Mouse (Mus musculus) G1E (cell line): Measurements from ENCODE around the gene Rnf144a. TPM values are rescaled to one million over a fixed set of nuclear protein-coding genes. Genes with fewer than 3 reads are reported as not detected.

Source experiments
- ATAC-seq: 2 replicates; pipeline ENCODE4 v1.8.0; 2016; ENCODE audit warnings: mild to moderate bottlenecking; ENCODE audit not compliant: insufficient number of reproducible peaks, poor library complexity, low FRiP score, severe bottlenecking; ENCODE audit errors: extremely low read depth
- DNase-seq: peaks from one replicate; pipeline ENCODE4 v3.0.0; 2012; ENCODE audit warnings: low spot score
- H3K27me3 ChIP-seq: 2 replicates; pipeline ENCODE4 v1.6.1; 2012; ENCODE audit warnings: mild to moderate bottlenecking, low read length, inconsistent platforms; ENCODE audit not compliant: insufficient read depth
- H3K36me3 ChIP-seq: replicated peaks from 2 replicates; pipeline ENCODE3; 2012; ENCODE audit warnings: mild to moderate bottlenecking, inconsistent platforms
- H3K4me1 ChIP-seq: 2 replicates; pipeline ENCODE4 v1.6.1; 2012; ENCODE audit warnings: low read depth, low read length, inconsistent platforms, mixed read lengths; ENCODE audit not compliant: insufficient read depth
- H3K4me3 ChIP-seq: 2 replicates; pipeline ENCODE4 v1.5.1; 2012; ENCODE audit warnings: low read depth, mild to moderate bottlenecking, inconsistent platforms, low read length, moderate library complexity, mixed read lengths
- H3K9me3 ChIP-seq: replicated peaks from 2 replicates; pipeline ENCODE4 v1.6.1; 2012; ENCODE audit warnings: inconsistent platforms
- CTCF ChIP-seq: IDR thresholded peaks from 2 replicates; pipeline ENCODE4 v1.5.1; 2012; ENCODE audit warnings: low read depth, low read length, inconsistent platforms, mixed read lengths
- GATA1 ChIP-seq: IDR thresholded peaks from 2 replicates; pipeline ENCODE4 v1.6.1; 2012; ENCODE audit warnings: borderline replicate concordance, low read length, inconsistent platforms, mixed read lengths
- GATA2 ChIP-seq: IDR thresholded peaks from 2 replicates; pipeline ENCODE4 v1.6.1; 2012; ENCODE audit warnings: low read depth, low read length, inconsistent platforms, borderline replicate concordance
- POLR2AphosphoS5 ChIP-seq: IDR thresholded peaks from 2 replicates; pipeline ENCODE4 v1.6.1; 2012; ENCODE audit warnings: low read depth, low read length, inconsistent platforms; ENCODE audit not compliant: insufficient replicate concordance
- TAL1 ChIP-seq: conservative IDR thresholded peaks from 2 replicates; pipeline ENCODE4 v1.6.1; 2012; ENCODE audit warnings: low read depth, low read length, inconsistent platforms, mixed read lengths
- polyA plus RNA-seq: library from polyadenylated mRNA; stranded (reverse); fragments of >175 nt; gene quantifications from 2 replicates; pipeline ENCODE4 v1.2.3, GENCODE M21; 2012
- total RNA-seq, 2 experiments: library from RNA; stranded (forward) in 1 of 2; stranded (reverse) in 1 of 2; fragments of 200-1000 nt in 1 of 2; fragments of >200 nt in 1 of 2; fragmentation: Nextera tagmentation in 1 of 2; gene quantifications; 2 replicates each; pipeline ENCODE4 v1.2.3; 2014 to 2017

The Rnf144a gene
- total and polyA plus RNA-seq, 3 experiments: 0.22 TPM; not detected in 2

GRCm38 (mm10) chr12:26377691-26378090, 37.4 kb downstream of the Rnf144a start:
- Histone ChIP-seq H3K4me3 (no peak overlapping the region), H3K9me3 (peaks cover 63% of the 10 kb centered on the region), H3K27me3 (no peaks in the 10 kb centered on the region), H3K36me3 (no peaks in the 10 kb centered on the region), H3K4me1 (no peaks in the 10 kb centered on the region)
- TF ChIP-seq CTCF (no peak), GATA1 (no peak), TAL1 (no peak)
- DNase-seq (no peak), ATAC-seq (no peak)

GRCm38 (mm10) chr12:26376541-26377323, 38.3 kb downstream of the Rnf144a start:
- H3K4me3 ChIP-seq: no peak overlapping the region
- no peak for ATAC-seq
- H3K36me3 ChIP-seq: no peaks in the 10 kb centered on the region
- no peak for DNase-seq
- H3K4me1 ChIP-seq: no peaks in the 10 kb centered on the region
- TF ChIP-seq GATA1 (no peak), POLR2AphosphoS5 (no peak), GATA2 (no peak), CTCF (no peak)
- H3K9me3 ChIP-seq: peaks cover 63% of the 10 kb centered on the region
- no peaks in the 10 kb centered on the region for H3K27me3 ChIP-seq

- DNase-seq (no peak), ATAC-seq (no peak)
- TF ChIP-seq CTCF (no peak), GATA2 (no peak), GATA1 (no peak), POLR2AphosphoS5 (no peak)
- Histone ChIP-seq H3K4me1 (no peaks in the 10 kb centered on the region), H3K36me3 (no peaks in the 10 kb centered on the region), H3K9me3 (peaks cover 63% of the 10 kb centered on the region), H3K4me3 (no peak overlapping the region), H3K27me3 (no peaks in the 10 kb centered on the region)
Measured at GRCm38 (mm10) chr12:26373721-26374120, 41.3 kb downstream of the Rnf144a start.

- TF ChIP-seq POLR2AphosphoS5 (no peak), CTCF (no peak)
- no peaks in the 10 kb centered on the region for H3K4me1 ChIP-seq
- no peak for DNase-seq
- no peaks in the 10 kb centered on the region for H3K27me3 ChIP-seq
- no peak overlapping the region for H3K4me3 ChIP-seq
- ATAC-seq: no peak
- peaks cover 61% of the 10 kb centered on the region for H3K9me3 ChIP-seq
- H3K36me3 ChIP-seq: no peaks in the 10 kb centered on the region
Measured at GRCm38 (mm10) chr12:26370004-26370403, 45.0 kb downstream of the Rnf144a start.

GRCm38 (mm10) chr12:26367361-26367760, 47.7 kb downstream of the Rnf144a start:
- ATAC-seq: no peak
- TF ChIP-seq CTCF (no peak), TAL1 (no peak)
- H3K27me3 ChIP-seq: no peaks in the 10 kb centered on the region
- H3K36me3 ChIP-seq: no peaks in the 10 kb centered on the region
- no peak overlapping the region for H3K4me3 ChIP-seq
- no peaks in the 10 kb centered on the region for H3K4me1 ChIP-seq
- peaks cover 61% of the 10 kb centered on the region for H3K9me3 ChIP-seq
- DNase-seq: no peak

- H3K9me3 ChIP-seq: peaks cover 61% of the 10 kb centered on the region
- ATAC-seq: no peak
- H3K4me3 ChIP-seq: no peak overlapping the region
- no peak for DNase-seq
- TF ChIP-seq CTCF: no peak
- TF ChIP-seq GATA2: no peak
- TF ChIP-seq GATA1: no peak
- TF ChIP-seq TAL1: no peak
- TF ChIP-seq POLR2AphosphoS5: no peak
- no peaks in the 10 kb centered on the region for H3K27me3 ChIP-seq
- H3K4me1 ChIP-seq: no peaks in the 10 kb centered on the region
- no peaks in the 10 kb centered on the region for H3K36me3 ChIP-seq
Measured at GRCm38 (mm10) chr12:26366372-26366771, 48.7 kb downstream of the Rnf144a start.
